Mouse (Mus musculus): Measurements from ENCODE around the gene Xlr5c. TPM values are rescaled to one million over a fixed set of nuclear protein-coding genes. Genes with fewer than 3 reads are reported as not detected.
"Not testable (repeated sequence)": the region's sequence is repeated elsewhere in the genome, so short reads cannot be mapped to it uniquely, and the experiment has no call there.

Gene Xlr5c
- total RNA-seq (2017) = not detected in 2 replicates

DNA sequence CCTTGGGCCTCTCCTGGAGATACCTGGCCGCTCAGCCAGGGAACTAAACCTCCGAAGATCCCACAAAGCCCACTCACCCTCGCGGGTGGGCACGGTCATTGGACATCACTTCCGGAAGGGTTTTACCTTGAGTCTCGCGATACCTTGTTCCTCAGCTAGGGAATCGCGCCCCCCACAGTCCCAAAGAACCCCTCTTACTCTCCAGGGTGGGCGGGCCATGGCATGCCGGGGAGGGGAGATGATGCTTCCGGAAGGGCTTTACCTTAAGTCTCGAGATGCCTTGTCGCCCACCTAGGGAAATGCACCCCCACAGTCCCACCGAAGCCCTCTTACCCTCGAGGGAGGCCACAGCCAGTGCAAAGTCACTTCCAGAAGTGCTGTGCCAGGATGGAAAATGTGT, at the start of gene Xlr5c, which contains the start of gene Xlr5a:
Xlr5c (minus strand) TSS at position 101 of the 400 bp plus-strand sequence.
Xlr5a (minus strand) TSS at position 101 of the 400 bp plus-strand sequence.
- not testable (repeated sequence) for ATAC-seq (replicated peaks; ENCODE audit: low read depth, poor library complexity, severe bottlenecking)

DNA sequence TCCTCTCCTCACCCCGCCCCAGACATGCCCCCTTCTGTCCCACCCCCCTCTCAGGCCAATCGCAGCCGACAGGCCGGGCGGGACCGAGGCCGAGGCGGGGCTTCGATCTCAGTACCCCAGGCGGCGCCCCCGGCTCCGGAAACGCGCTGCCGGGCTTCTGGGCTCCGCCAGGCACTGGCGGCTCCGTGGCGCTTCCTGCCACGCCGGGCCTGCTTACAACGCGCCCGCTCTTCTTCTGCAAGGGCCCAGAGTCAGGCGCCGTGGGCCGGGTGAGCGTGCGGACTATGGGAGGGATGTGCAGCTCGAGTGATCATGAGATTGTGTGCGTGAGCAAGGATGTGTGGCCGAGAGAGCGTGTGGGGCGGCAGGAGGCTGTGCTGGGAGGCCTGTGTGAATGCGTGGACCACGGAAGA, 49.7 kb upstream of the Xlr5c start, which contains the start of gene Zfp275:
Zfp275 (plus strand) TSS at position 139 of the 413 bp plus-strand sequence.
- peak; percentile 88 for ATAC-seq (replicated peaks; ENCODE audit: low read depth, poor library complexity, severe bottlenecking)

DNA sequence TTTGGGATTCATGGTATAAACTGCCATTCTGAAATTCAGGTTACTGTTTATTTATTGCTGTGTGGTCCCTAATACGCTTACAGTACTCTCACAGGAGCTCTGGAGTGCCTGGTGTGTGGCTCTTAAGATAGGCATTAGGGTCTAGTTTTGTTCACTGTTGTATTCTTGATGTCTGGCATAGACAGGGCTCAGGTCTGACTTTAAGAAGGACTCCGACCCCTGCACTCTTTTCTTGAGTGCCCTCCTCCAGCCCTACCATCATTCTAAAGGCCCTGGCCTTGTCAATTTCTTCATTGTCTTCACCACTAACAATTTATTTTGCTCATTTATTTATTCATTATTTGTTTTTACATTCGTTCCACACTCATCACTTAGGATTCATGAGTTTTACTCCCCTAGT, 49.3 kb upstream of the Xlr5c start:
- ATAC-seq (replicated peaks; ENCODE audit: low read depth, poor library complexity, severe bottlenecking) = no peak

DNA sequence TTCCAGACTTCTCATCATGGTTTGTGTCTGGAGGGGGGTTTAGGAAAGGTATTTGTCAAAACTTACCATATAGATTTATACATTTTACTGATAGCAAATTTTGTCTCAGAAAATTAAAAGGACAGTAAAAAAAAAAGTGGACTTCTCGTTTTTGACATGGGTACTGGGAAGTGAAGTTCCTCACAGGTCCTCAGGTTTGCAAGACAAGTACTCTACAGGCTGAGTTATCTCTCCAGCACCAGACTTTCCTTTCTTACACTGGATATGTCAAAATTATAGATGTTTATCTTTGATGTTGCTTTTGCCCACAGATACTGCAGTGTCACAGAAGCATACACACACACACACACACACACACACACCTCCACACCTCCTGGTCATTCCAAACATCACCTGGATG, 48.7 kb upstream of the Xlr5c start:
- ATAC-seq (replicated peaks; ENCODE audit: low read depth, poor library complexity, severe bottlenecking) = no peak

DNA sequence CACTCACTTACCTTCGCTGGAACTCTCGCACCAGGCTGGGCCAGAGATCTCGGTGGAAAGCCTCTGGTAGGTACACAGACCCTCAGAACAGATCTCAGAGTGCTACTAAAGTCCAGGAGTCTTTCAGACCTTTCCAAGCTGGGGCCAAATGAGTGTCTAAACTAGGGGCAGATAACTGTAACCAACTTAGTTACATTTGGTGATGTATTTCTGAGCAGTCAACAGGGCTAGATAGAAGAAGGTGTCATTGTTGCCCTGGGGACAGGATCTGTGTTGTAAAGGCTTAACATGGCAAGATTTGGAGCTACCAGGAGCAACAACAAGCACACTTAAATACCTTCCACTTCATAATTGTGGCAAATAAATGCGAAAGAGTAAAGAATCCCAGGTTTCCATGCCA, 44.0 kb upstream of the Xlr5c start, which contains the start of gene Gm45015:
Gm45015 (minus strand) TSS at position 101 of the 400 bp plus-strand sequence.
- ATAC-seq (replicated peaks; ENCODE audit: low read depth, poor library complexity, severe bottlenecking) = no peak

DNA sequence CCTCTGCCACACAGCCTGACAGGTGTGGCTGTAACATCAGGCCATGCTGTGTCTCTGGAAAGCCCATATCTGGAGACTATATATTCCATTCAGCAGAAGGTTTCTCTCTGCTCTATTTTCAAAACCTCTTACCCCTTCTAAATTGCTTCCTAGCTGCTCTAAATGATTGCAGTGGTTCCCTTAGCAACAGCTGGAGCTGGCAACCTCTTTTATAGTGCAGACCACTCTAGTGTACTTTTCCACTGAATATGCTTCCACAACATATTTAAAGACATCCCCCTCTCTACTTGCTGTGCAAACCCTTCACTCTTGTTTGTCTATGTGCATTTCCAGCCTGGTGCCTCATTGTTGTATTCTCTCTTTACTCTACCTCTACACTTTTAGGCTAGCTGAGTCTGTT, 40.8 kb upstream of the Xlr5c start:
- ATAC-seq (replicated peaks; ENCODE audit: low read depth, poor library complexity, severe bottlenecking) = no peak

DNA sequence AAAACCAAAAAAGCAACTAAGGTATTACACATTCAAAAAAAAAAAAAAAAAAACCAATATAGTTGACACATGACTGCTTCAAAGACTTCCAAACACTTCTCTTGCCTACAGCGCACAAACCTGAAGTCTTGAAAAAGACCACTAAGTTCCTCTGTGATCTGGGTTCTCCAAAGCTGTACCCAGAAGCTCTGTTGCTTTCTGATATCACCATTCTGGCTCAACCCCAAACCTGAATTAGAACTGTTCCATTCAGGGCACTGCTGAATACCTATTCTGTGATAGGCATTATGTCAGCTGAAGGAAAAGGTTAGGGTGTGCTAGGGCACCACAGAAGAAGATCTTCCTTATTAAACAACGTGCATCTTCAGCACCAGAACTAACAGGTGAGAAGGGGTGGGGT, 34.4 kb upstream of the Xlr5c start:
- ATAC-seq (replicated peaks; ENCODE audit: low read depth, poor library complexity, severe bottlenecking) = 0 out of 2 replicates have a peak, but pooled peaks have one; percentile 15

DNA sequence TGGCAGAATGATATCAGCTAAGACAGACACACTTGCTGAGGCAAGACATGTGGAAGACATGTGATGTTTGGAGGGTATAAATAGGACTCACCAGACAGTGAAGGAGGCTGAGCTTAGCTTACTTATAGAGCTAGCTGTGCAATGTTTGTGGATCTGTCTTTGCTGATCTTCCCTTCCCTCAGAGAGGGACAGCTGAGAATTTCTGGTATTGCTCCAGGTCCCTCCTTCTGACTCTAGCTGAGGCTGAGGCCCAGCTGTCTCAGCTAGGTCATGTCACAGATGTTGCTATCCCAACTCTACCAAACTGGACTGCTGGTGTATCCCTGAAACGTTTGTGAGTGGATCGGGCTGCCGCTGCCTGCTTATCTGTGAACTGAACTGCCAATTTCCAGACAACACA, 28.3 kb upstream of the Xlr5c start:
- no peak for ATAC-seq (replicated peaks; ENCODE audit: low read depth, poor library complexity, severe bottlenecking)

DNA sequence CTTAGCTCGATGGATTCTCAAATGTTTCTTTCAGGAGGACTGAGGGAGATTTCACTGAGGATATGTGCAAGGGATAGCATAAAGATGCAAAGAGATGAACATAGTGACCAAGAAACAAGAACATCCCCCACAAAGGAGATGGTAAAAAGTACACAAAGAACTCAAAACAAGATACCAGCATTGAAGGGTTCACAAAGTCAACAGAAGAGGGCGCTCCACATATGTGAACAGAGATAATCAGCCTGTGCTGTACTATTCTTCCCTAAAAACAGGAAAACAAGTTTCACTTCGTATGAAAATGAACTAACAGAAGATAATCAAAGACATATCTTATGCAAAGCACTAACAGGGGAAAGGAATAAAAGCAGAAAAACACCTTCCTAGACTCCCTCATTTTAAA, 19.7 kb upstream of the Xlr5c start:
- ATAC-seq (replicated peaks; ENCODE audit: low read depth, poor library complexity, severe bottlenecking) = peak; percentile 68

DNA sequence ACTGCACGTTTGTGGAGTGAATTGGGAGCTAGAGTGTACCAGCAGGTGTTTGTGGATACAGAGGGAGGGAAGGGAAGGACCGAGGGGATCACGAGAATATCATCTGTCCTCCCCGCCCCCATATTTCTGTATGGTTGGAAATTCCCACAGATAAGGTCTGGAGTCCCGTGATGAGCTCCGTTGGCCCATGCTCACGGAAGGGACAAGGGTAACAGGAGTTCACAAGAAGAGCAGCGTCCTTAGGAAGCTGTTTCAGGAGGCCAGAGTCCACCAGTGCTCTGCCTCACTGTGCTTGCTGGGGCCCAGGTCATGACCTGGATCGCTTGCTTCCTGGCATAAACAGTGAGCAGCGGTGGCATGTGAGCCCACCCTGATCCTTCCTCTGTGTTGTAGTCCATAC, 3.0 kb upstream of the Xlr5c start:
- not testable (repeated sequence) for ATAC-seq (replicated peaks; ENCODE audit: low read depth, poor library complexity, severe bottlenecking)

DNA sequence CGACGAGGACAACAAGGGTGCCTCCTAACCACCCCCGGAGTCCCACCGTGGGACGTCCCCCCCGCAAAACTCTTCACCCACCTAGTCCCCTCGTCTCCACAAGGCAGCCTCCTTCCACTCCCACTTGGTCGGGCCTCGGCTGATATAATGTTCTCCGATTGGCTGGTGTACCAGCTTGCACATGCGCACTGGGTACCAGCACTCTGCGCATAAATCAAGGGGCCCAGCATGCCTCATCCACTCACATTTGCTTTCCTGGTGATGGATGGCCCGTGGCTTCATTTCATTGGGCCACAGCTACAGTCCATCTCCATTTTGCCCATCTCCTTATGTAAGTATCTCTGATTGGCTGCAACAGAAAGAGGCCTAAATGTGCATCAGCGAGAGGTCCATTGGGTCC, 27.5 kb downstream of the Xlr5c start, which contains the start of gene Xlr3c:
Xlr3c (minus strand) TSS at position 121 of the 400 bp plus-strand sequence.
- ATAC-seq (replicated peaks; ENCODE audit: low read depth, poor library complexity, severe bottlenecking) = not testable (repeated sequence)

DNA sequence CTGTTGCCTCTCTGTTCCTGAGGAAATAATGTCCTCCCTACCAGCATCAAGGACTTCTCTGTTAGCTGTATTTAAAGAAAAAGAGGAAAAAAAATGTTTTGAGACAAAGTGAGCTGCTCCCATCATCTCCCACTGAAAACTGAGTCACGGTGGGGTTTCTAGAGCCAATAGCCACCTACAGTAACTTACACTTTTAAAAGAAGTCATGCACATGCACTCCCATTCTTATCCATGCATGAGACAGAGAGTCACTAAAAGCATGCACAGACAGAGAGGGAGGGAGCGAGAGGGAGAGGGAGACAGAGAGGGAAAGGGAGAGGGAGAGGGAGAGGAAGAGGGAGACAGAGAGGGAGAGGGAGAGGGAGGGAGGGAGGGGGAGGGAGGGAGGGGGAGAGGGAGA, 30.3 kb downstream of the Xlr5c start:
- not testable (repeated sequence) for ATAC-seq (replicated peaks; ENCODE audit: low read depth, poor library complexity, severe bottlenecking)

DNA sequence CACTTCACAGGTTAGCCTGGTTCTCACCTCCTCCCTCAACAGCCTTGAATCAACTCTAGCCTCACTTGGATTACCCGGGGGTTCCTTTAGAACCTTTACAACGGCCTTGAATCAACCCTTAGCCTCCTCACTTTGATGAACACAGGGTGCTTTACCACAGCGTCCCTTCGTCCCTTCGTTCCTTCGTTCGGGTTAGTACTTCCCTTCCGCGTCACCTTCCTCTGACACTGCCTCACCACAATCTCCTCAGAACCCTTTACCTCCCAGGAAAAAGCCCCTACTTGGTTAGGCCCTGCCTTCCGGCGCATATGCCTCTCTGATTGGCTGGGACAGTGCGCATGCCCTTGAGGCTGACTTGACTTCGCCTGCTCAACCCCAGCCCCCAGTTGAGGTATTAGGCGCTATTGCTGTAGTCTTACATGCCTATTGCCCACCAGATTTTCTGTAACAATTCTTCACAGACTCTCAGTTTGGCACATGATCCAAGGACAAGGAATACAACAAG, 49.9 kb downstream of the Xlr5c start, which contains the start of gene Xlr4c:
Xlr4c (minus strand) TSS at position 310 of the 505 bp plus-strand sequence.
- not testable (repeated sequence) for ATAC-seq (replicated peaks; ENCODE audit: low read depth, poor library complexity, severe bottlenecking)

Other genes starting within 250 kb of the Xlr5c start
- gene Pnma3, start 228.2 kb downstream of the Xlr5c start, total RNA-seq (2017) = not detected in 2 replicates
- gene Xlr4a, start 210.5 kb downstream of the Xlr5c start, total RNA-seq (2017) = 11.7 and 42.1 TPM in 2 replicates
- 4.1 and 8.2 TPM in 2 replicates for gene Xlr3a, start 195.9 kb downstream of the Xlr5c start, total RNA-seq (2017)
- not detected in 2 replicates for gene Gm14685, start 175.9 kb downstream of the Xlr5c start, total RNA-seq (2017)
- gene Xlr5b, start 144.2 kb downstream of the Xlr5c start, total RNA-seq (2017) = not detected in 2 replicates
- not detected in 2 replicates for gene DXBay18, start 143.5 kb downstream of the Xlr5c start, total RNA-seq (2017)
- gene Spin2d, start 116.0 kb downstream of the Xlr5c start, total RNA-seq (2017) = 1.1 TPM in 1 of 2 replicates, not detected in the other
- 3.2 and 7.7 TPM in 2 replicates for gene Xlr3b, start 100.8 kb downstream of the Xlr5c start, total RNA-seq (2017)
- 20.1 and 36.6 TPM in 2 replicates for gene Xlr4b, start 78.6 kb downstream of the Xlr5c start, total RNA-seq (2017)
- gene F8a, start 64.7 kb downstream of the Xlr5c start, total RNA-seq (2017) = 4.7 and 7.4 TPM in 2 replicates
- gene Xlr4c, start 49.8 kb downstream of the Xlr5c start, total RNA-seq (2017) = 5.8 and 6.2 TPM in 2 replicates
- not detected in 2 replicates for gene Xlr3c, start 27.6 kb downstream of the Xlr5c start, total RNA-seq (2017)
- gene Xlr5a, start within 50 bp of the Xlr5c start, total RNA-seq (2017) = not detected in 2 replicates
- gene Gm45015, start 43.9 kb upstream of the Xlr5c start, total RNA-seq (2017) = not detected in 2 replicates
- 9.8 and 10.1 TPM in 2 replicates for gene Zfp275, start 49.6 kb upstream of the Xlr5c start, total RNA-seq (2017)
- not detected in 2 replicates for gene Gm18336, start 105.8 kb upstream of the Xlr5c start, total RNA-seq (2017)
- gene Zfp92, start 118.1 kb upstream of the Xlr5c start, total RNA-seq (2017) = not detected in 2 replicates
- gene Trex2, start 142.4 kb upstream of the Xlr5c start, total RNA-seq (2017) = not detected in 2 replicates
- 46.3 and 111 TPM in 2 replicates for gene Haus7, start 166.1 kb upstream of the Xlr5c start, total RNA-seq (2017)
- gene Bgn, start 190.6 kb upstream of the Xlr5c start, total RNA-seq (2017) = 0.59 TPM in 1 of 2 replicates, not detected in the other
- not detected in 2 replicates for gene Atp2b3, start 210.1 kb upstream of the Xlr5c start, total RNA-seq (2017)